Mouse (Mus musculus): Measurements from ENCODE around the gene Ncf4.
"Not testable (repeated sequence)": the region's sequence is repeated elsewhere in the genome, so short reads cannot be mapped to it uniquely, and the experiment has no call there.

Ncf4 gene

DNA sequence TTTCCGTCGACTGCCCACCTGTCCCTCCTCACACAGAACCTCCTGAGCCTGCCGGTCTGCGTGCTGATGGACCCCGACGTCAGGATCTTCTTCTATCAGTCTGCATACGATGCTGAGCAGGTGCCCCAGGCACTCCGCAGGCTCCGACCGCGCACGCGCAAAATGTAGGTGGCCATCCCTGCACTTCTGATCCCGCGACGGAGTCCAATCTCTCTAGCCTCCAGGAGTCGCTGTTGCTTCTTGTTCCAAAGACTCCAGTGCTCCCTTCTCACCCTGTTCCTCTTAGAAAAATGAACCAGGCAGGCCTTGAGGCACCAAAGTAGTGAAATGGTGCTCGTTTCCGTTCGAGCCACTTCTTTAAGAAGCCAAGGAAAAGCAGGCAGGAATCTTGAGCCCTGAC, 10.2 kb downstream of the Ncf4 start:
- no peak for DNase-seq

- not testable (repeated sequence) for DNase-seq
Observed at GRCm38 (mm10) chr15:78256602-78257259, 12.1 kb downstream of the Ncf4 start.

GRCm38 (mm10) chr15:78257326-78258050, 12.9 kb downstream of the Ncf4 start:
- DNase-seq, result peak; percentile 61

- DNase-seq, result no peak
Observed at GRCm38 (mm10) chr15:78258246-78258865, 13.8 kb downstream of the Ncf4 start.

DNA sequence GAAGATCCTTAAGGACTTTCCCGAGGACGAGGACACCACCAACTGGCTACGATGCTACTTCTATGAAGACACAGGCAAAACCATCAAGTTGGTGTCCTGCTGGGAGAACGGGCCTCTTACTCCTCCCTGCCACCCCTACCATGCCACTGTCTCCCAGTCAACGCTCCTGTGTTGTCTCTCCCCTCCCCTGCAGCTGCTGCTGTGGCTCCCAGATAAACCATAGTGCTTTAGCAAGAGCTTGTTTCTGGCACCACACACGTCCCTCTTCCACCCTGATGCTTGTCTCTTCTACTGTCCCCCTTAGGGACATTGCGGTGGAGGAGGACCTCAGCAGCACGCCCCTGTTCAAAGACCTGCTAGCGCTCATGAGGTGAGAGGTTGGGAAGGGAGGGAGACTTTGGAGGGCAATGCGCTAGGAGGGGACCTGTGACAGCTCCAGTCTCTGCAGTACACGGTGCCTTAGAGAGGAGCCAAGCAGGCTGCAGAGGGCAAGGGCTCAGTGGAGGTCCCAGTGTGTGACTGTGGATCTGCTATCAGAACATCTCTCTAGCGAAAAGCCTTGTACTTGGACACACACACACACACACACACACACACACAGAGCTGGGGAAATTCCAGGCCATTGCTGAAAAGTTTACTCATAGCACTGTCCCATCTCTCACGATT, 16.2 kb downstream of the Ncf4 start:
- no peak for DNase-seq

- no peak for DNase-seq
Observed at GRCm38 (mm10) chr15:78263286-78263685, 18.7 kb downstream of the Ncf4 start.

GRCm38 (mm10) chr15:78267441-78267840, 22.8 kb downstream of the Ncf4 start:
- no peak for DNase-seq

- no peak for DNase-seq
Observed at GRCm38 (mm10) chr15:78267865-78268264, 23.3 kb downstream of the Ncf4 start.

DNA sequence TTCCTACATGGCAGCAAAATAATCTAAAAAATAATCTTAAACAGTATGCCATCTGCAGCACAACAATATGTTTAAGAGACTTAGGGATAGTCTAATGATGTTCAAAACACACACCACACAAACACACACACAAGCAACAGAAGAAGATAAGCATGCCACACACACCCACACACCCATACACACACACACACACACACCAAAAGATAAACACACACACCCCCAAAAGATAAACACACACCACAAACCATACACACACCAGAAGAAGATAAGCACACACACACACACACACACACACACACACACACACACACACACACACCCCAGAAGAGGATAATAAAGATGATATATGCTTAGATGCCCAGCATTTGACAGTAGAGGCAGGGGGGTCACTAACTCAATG, 26.6 kb downstream of the Ncf4 start:
- DNase-seq, result no peak

- DNase-seq, result no peak
Observed at GRCm38 (mm10) chr15:78278308-78278707, 33.7 kb downstream of the Ncf4 start.

DNA sequence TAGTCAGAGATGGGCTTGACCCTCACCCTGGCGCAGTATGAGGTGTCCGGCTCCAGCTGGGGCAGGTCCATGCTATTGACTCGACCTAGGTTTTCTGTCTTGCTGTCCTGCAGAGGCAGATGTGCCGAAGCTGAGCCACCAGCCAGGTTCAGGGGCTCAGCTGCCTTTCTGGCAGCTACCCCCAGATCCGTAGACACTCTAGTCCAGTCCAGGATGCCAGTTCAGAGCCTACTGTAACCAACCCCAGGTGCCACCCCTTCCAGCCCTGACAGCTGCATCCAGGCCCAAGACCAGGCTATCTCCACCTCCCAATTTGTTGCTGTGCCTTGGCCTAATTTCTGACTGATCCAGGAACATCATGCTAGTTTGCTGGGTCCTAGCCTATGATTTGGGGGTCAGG, 43.3 kb downstream of the Ncf4 start:
- no peak for DNase-seq

- DNase-seq, result not testable (repeated sequence)
Observed at GRCm38 (mm10) chr15:78289775-78290174, 45.2 kb downstream of the Ncf4 start.

DNA sequence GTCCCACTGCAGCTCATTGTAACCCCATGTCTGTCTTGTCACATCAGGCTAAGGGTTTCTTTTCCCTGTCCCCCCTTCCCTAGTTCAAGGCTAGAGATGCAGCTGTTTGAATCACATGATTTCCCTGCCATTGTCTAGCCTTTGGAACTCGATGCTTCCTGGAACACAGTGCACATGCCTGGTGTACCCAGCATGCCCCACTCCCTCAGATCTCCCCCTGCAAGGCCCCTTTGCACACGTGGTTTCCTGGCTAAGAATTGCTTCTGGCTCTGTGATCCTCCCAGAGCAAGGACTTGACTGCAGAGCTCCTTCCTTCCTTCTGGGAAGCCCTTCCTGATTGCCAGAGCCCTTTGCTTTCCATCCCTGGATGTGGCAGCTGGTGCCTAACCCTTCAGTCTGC, 48.6 kb downstream of the Ncf4 start:
- DNase-seq, result not testable (repeated sequence)

GRCm38 (mm10) chr15:78293716-78294115, 49.1 kb downstream of the Ncf4 start:
- DNase-seq, result no peak

DNA sequence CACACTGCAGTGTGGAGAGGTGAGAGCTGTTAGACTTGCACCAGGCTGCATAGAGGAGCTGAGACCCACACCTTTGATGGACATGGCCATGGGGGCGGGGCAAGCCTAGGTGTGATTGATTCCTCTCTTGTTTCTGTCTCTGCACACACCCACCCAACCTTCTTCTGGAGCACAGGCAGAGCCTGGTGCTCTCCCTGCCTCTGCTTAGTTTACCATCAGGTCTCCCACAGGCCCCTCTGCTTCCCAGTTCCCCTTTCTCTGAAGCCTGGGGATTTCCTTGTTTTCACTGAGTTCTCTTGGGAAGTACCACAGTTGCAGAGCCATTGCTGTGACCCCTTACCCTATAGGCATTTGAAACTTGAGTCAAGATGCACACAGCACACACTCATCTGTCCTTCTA, 54.0 kb downstream of the Ncf4 start:
- DNase-seq, result no peak

DNA sequence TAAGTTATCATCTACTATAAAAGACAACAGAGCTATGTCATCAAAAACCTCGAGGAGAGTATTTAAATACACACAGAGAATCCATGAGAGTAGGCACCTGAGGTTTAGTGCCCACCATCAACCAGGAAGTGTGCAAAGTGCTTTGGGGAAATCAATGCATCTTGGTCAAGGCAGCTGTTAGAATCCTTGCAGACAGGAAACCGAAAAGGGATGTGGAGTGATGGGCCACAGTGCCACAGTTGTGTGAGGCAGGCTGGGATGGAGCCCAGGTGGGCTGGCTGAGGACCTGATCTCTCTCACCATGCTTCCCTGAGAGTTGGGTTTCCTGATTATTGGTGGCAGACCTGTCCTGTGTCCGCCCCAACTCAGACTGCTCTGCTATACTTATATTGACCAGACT, 55.0 kb downstream of the Ncf4 start:
- no peak for DNase-seq

- no peak for DNase-seq
Observed at GRCm38 (mm10) chr15:78300773-78301172, 56.2 kb downstream of the Ncf4 start.

DNA sequence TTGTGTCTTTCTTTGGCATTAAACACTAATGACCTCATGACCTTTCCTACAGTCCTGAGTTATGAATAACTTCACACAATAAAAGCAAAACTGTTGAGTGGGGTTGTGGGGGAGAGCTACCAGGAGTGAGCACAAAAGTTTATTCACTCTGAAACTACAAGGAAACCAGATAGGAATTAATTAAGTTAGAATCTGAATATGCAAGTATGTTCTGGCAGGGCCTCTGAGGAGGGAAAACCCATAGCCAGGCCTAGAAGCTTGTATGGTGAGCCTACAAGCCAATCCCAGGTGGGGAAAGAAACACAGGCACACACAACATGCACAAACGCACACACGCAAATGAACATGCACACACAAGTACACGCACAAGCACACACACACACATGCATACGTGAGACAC, 58.1 kb downstream of the Ncf4 start:
- no peak for DNase-seq

GRCm38 (mm10) chr15:78303665-78304233, 59.1 kb downstream of the Ncf4 start:
- no peak for DNase-seq

DNA sequence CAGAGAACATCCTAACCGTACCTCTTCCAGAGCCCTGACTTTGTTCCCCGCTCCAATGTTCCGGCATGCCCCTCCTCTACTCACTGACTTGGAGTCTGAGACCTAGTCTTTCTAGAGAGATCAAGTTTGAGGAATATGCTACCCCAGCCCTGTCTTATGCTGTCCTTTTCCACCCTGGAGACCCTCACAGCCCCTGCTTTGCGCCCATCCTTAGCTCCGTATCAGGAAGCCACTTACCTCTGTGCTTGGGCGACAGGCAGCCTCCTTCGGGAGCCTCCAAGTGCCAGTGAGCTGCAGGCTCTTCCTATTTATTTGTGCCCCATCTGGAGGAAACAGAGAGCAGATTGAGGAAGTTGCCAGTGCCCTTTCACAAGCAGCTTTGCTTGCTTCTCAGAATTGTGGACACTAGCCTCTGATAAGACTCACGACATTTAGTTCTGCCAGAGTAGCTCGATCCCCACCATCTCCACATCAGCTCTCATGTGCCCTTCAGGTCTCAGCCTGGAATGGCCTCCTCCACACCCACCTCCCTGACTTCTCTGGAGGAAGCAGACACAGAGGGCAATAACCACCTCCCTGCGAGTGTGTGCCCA, 60.8 kb downstream of the Ncf4 start, which contains the start of gene Csf2rb2:
Csf2rb2 (minus strand) TSS at position 381 of the 593 bp plus-strand sequence.
- DNase-seq, result no peak

- no peak for DNase-seq
Observed at GRCm38 (mm10) chr15:78309865-78310264, 65.3 kb downstream of the Ncf4 start.

DNA sequence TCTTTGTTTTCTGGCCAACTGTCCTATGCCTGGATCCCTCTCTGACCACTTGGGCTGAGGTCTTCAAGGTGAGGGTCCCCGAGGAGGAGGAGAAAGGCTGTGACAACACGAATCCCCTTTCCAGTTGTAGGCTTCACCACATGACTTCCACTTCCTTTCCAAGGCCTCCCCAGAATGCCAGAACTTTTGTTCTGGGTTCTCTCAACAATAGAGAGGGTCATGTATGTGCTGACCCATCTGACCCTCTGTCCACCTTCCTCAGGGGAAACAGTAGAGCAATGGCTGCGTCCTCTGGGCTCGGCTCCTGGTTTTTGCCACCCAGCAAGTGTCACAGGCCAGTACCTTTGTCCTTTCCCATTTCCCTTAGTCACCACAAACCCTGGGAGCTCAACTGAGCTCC, 66.4 kb downstream of the Ncf4 start:
- no peak for DNase-seq

All from kidney, adult 18-20 months (tissue).